Mouse (Mus musculus) lung, postnatal 14 days (tissue): Measurements from ENCODE around the gene Atp23.

Experiments
- DNase-seq: peaks from one replicate; pipeline ENCODE4 v3.0.0; 2021

The Atp23 gene

GRCm38 (mm10) chr10:126900821-126901487 is at the start of gene Atp23:
Gene Atp23 (minus strand): TSS chr10:126901355.
- peak; percentile 96 for DNase-seq

GRCm38 (mm10) chr10:126950572-126950971 is 49.4 kb upstream of the Atp23 start:
- DNase-seq, result no peak

- no peak for DNase-seq
Measured at GRCm38 (mm10) chr10:126949824-126950223, 48.7 kb upstream of the Atp23 start.

DNA sequence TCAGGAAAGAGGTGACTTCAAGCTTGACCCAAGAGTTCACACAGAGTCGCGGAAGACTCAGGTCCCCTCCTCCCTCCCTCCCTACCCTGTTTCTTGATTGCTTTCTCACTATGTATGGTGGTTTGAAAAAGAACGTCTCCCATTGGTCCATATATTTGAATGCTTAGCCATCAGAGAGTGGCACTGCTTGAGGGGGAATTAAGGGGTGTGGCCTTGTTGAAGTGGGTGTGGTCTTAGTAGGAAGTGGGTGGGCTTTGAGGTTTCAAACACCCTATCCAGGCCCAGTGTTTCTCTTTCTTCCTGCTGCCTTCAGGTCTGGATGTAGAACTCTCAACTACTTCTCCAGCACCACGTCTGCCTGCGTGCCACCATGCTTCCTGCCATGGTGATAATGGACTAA is 44.4 kb upstream of the Atp23 start:
- DNase-seq, result no peak

DNA sequence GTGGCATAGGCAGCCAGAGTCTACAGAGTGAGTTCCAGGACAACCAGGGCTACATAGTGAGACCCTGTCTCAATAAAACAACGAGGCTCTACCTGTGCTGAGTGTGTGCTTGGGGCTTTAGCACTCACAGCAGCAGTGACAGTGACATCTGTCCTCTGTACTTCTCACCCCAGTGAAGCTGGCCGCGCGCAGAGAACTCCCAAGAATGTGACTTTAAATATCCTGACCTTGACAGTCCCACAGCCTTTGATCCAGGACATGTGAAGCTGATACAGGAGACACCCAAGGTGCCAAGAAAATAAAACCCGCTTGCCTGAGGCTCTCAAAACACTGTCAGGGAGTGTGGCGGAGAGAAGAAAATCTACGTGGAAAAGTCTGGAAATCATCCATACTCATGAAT is 39.8 kb upstream of the Atp23 start:
- DNase-seq, result no peak

DNA sequence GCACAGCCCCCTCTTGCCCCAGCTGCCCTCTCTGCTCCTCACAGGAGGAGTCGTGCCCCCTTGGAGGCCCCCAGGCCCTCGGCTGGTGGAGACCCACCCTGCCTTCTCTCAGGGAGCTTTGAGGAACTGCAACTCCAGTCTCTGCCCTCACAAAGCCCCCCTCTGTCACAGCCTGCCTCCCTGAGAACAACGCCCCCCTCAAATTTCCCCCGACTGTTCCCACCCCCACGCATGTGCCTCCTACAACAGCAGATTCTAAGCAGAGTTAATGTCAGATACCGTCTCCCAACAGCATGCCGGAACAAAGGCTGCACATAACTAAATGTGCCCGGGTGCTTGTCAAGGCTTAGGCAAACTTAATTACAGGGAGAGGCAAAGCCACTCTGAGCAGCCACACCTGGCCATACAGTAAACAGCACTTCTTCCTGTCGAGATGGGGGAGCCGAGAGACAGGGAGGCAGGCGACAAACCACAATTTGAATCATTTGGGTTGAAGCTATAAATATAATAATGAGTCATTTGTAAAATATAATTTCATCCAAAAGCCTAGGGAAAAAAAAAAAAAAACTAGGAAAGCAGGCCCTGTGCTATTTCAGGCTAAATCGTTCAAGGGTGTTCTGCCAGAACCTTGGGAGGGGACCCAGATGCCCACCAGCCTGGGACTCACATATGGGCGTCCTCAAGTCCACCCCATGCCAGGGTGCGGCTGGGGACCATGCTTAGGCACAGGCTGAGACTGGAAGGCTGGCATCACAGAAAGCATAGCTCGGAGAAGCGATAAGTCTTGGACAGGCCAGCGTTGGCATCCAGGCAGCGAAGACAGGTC is 34.6 kb upstream of the Atp23 start:
- DNase-seq, result no peak

DNA sequence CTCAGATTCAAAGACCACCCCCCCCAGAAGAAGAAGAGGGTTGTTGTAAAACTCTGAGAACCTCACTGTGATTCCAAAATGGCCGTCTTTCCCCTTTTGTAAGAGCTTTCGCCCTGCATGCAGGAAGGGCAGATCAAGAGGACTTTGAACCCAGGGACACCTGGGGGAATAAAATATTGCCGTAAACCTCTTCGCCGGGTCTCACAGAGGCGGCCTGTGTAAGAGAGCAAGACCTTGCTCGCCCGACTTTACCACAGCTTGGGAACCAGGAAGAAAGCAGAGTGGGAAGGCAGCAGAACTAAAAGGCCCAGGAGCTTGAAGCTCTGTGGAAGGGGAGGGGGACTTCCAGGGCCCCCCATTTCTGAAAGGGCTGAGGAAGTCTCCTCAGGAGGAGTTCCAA is 34.0 kb upstream of the Atp23 start:
- no peak for DNase-seq

GRCm38 (mm10) chr10:126934561-126934960 is 33.4 kb upstream of the Atp23 start:
- DNase-seq, result no peak

DNA sequence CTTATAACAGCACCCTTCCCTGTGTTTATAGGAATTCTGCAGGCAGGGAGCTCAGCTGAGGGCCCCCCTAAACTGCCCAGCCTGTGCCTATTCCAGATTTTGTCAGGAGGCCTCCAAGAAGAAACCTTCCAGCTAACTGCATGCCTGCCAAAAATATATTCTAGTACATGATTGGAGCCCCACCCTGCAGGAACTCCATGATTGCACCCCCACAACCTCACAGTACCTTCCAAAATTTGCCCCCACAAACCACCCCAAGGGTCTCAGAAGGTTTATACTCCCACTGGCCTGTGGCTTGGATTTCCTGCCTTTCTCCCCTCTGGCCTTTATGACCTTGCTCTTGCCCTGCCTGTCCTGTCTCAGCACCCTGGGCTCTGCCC is 30.6 kb upstream of the Atp23 start:
- DNase-seq, result no peak

GRCm38 (mm10) chr10:126931123-126931759 is 30.1 kb upstream of the Atp23 start:
- no peak for DNase-seq

DNA sequence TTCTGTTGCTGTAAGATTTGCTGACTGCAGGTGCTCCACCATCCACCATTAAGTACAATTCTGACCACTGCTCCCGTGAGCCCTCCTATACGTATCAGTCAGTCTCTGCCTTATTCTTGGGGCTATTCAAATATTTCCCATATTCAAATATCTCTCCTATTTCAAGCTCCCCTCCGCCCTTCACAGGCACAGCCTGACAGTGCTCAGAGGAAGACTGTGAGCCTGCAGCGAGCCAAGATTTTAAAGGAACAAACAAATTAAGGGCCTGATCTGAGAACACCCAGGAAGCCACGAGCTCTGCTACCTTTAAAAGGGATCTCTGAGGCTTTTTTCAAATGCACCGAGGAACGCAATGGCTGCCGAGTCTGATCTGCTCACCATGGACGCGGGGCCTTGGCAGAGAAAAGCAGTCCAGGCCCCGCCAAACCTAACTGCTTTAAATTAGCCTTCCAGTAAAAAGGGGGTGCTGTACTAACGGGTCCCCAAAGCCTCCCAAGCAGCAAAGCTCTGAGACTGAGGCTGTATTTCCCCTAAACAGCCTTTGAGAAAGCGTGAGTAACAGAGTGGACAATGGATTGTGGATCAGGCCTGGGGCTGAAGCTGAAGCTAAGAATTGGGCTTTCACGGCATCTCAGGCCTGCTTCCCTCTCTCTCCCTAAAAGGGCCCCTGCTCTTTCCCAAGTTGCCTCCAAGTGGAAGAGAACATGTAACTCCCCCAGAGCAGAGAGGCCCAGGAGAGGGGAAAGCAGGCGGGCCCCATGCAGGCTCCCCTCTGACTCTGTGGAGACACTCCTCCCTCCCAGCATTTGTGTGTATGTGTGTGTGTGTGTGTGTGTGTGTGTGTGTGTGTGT is 29.3 kb upstream of the Atp23 start:
- peak; percentile 39 for DNase-seq

- no peak for DNase-seq
Measured at GRCm38 (mm10) chr10:126929543-126929942, 28.4 kb upstream of the Atp23 start.

GRCm38 (mm10) chr10:126928819-126929206 is 27.7 kb upstream of the Atp23 start:
- DNase-seq, result peak; percentile 67

- peak; percentile 89 for DNase-seq
Measured at GRCm38 (mm10) chr10:126928011-126928818, 27.1 kb upstream of the Atp23 start.

DNA sequence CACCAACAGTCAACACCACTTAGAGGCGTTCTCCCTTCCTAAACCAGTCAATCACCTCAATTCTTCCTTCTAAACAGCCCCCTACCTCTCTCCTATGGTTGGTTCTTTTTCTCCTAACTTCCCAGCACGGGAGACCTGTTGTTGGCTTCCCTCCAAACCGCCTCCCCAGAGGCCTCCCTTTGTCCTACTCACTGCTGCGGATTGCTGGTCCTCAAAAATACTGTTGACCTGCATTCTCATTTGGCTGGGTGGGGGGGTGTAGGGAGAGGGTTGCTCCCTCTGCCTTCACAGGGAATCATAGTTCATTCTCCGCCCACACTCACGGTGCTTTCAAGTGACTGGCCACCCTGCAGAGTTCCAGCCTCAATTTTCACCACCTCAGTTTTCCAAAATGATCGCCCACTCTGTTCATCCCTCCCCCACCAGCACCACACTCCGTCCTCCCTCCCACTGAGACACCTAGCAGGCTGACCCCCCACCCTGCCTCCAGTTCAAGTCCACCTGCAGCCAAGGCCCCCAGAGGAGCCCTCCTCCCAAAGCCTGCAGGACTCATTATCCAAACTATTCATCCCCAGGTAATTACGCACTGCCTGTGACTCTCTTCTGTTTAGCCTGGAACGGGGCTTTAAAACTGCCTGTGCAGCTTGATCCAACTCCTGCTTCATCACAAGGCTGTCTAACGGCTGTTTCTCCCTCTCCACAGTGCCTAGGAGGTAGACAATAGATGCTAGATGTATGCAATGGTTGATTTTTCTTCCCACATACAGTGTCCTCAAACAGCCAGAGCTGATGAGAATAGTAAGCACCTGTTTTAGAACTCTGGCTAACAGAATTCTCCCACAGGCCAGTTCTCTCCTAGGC is 26.2 kb upstream of the Atp23 start:
- DNase-seq, result peak; percentile 28

DNA sequence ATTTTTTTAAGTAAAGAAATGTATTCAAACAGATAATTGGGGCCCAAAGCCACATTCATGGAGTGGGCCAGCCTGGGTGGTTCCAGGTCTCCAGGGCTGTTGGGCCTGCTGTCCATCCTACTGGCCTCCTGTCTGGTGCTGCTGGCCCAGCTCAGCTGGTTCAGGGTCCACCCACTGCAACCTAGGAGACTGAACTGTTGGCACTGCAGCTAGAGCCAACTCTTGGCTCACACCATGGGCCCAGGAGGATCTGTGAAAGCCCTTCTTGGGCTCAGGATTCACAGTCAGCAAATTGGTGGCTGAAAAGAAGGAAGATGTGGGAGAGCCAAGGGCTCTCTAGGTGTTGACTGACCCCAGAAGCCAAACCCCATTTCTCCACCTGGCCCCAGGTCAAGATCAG is 24.2 kb upstream of the Atp23 start:
- no peak for DNase-seq

DNA sequence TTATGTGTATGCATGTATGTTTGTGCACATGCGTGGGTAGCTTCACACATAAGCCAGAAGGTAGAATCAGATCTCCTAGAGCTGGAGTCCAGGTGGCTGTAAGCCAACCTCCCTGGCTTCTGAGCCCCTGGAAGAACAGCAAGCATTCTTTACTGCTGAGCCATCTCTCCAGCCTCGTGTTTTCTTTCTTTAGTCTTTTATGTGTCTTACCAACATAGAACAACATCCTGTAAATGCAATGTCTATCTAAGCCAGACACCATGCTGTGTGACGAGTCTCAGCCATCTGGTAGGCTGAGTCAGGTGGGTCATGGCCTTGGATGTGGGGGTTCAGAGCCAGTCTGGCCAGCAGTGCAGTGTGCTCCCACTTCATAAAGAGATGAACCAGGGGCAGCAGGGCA is 22.9 kb upstream of the Atp23 start:
- DNase-seq, result no peak

DNA sequence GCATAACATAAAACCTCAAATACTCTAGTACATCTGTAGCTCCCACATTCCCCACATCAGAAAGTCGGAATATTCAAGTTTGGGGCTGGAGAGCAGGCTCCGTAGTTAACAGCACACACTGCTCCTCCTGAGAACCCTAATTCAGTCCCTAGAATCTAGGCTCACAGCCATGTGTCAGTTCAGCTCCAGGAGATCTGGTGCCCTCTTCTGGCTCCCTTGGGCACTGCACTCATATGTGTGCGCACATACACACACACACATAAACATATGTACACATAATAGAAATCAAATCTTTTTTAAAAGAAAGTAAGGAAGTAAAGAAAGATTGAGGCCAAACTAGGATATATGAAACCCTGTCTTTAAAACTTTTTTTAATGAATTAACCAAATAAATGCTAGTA is 19.1 kb upstream of the Atp23 start:
- DNase-seq, result no peak

GRCm38 (mm10) chr10:126919067-126919466 is 17.9 kb upstream of the Atp23 start:
- peak; percentile 95 for DNase-seq

GRCm38 (mm10) chr10:126914288-126914687 is 13.1 kb upstream of the Atp23 start:
- DNase-seq, result no peak

GRCm38 (mm10) chr10:126911479-126911878 is 10.3 kb upstream of the Atp23 start:
- DNase-seq, result no peak
